In the genomic region with DNA sequence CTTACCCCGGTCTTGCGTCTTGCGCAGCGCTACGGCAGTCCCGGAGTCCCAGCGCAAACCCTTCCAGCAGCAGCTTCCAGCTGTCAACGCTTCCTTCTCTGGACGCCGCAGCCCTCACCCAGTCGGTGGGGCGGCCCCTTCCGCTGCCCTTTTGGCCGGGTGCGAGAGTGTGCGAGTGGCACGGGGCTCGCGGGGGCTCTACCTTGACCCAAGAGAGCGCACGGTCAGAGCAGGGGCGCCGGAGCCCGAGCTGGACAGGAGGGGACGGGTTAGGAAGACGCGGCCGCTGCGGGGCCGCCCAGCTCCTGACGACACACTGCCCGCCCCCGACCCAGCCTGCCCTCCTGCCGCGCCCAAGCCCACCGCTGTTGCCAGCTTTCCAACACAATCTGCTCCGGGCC, we compare ENCODE assay signal across 8 mouse cellular contexts. TPM values are rescaled to one million over a fixed set of nuclear protein-coding genes. Genes with fewer than 3 reads are reported as not detected.
DNase-seq lines count a peak whose midpoint lies in the region; ATAC-seq and TF ChIP-seq lines count a peak whose summit lies in the region.

No protein-coding gene starts in this region.

- H3K4me3 ChIP-seq in ES-Bruce4 (ENCODE audit: low read depth, low read length): peak overlapping the region; percentile 88
- H3K4me3 ChIP-seq in forebrain, embryonic 14.5 days (ENCODE audit: low read depth, low read length): peak overlapping the region; percentile 52

- 2% methylated on average over 29 of the region's 37 CpGs for WGBS in forebrain, embryonic 14.5 days

- H3K9me3 ChIP-seq in ES-Bruce4 (replicated peaks; ENCODE audit: control insufficient read depth, insufficient read depth, low read length, poor library complexity, severe bottlenecking): no peaks in the 10 kb centered on the region
- H3K9me3 ChIP-seq in forebrain, embryonic 14.5 days (replicated peaks; ENCODE audit: control insufficient read depth, low read length): no peaks in the 10 kb centered on the region

- no peaks in the 10 kb centered on the region for H3K36me3 ChIP-seq in ES-Bruce4 (ENCODE audit: control insufficient read depth, insufficient read depth, low read length, poor library complexity, severe bottlenecking)
- H3K36me3 ChIP-seq in forebrain, embryonic 14.5 days (ENCODE audit: control insufficient read depth, insufficient read depth, low read length): no peaks in the 10 kb centered on the region

- no peaks in the 10 kb centered on the region for H3K27me3 ChIP-seq in ES-Bruce4 (ENCODE audit: control insufficient read depth, insufficient read depth, low read length, poor library complexity, severe bottlenecking)
- peaks cover 29% of the 10 kb centered on the region for H3K27me3 ChIP-seq in forebrain, embryonic 14.5 days (replicated peaks; ENCODE audit: control insufficient read depth, insufficient read depth, low read length)

- ATAC-seq in forebrain, embryonic 14.5 days: no peak

- TF ChIP-seq POLR2A in ES-Bruce4 (IDR thresholded peaks at IDR 0.05; ENCODE audit: insufficient read depth, low read length): no peak
- TF ChIP-seq POLR2A in brain, embryonic 14.5 days (IDR thresholded peaks at IDR 0.05; ENCODE audit: borderline replicate concordance, extremely low read depth, insufficient read depth, insufficient read length, poor library complexity, severe bottlenecking): no peak

- H3K4me2 ChIP-seq in forebrain, embryonic 14.5 days (ENCODE audit: low read length): peak overlapping the region; percentile 93

- no peak for TF ChIP-seq EP300 in ES-Bruce4 (IDR thresholded peaks at IDR 0.05; ENCODE audit: insufficient read depth, low read depth, low read length)

- TF ChIP-seq CTCF in ES-Bruce4 (IDR thresholded peaks at IDR 0.05; ENCODE audit: low read depth, low read length): no peak
- TF ChIP-seq CTCF in brain, embryonic 14.5 days (IDR thresholded peaks at IDR 0.05; ENCODE audit: borderline replicate concordance, extremely low read depth, insufficient read depth, insufficient read length): no peak

- no peak overlapping the region for H3K27ac ChIP-seq in ES-Bruce4 (ENCODE audit: insufficient read depth, low read length)
- H3K27ac ChIP-seq in forebrain, embryonic 14.5 days (ENCODE audit: low read depth, low read length): no peak overlapping the region

- peak overlapping the region; percentile 83 for H3K9ac ChIP-seq in ES-Bruce4 (ENCODE audit: low read depth, poor library complexity, severe bottlenecking)
- peak overlapping the region; percentile 70 for H3K9ac ChIP-seq in forebrain, embryonic 14.5 days (ENCODE audit: low read length)

- no peaks in the 10 kb centered on the region for H3K4me1 ChIP-seq in ES-Bruce4 (ENCODE audit: control insufficient read depth, insufficient read depth, low read length)
- H3K4me1 ChIP-seq in forebrain, embryonic 14.5 days (ENCODE audit: control insufficient read depth, insufficient read depth, low read length): peaks cover 9% of the 10 kb centered on the region; the same call in 1 of the 2 replicates

- peak; percentile 57 for DNase-seq in brain, embryonic 14.5 days (ENCODE audit: low read depth)
- DNase-seq in forebrain, embryonic 14.5 days (ENCODE audit: low spot score): peak; percentile 47
- DNase-seq in heart, postnatal 14 days: peak; percentile 73 to 78
- DNase-seq in layer of hippocampus, postnatal 25 days (ENCODE audit: extremely low spot score in 1 of 2, low spot score in 1 of 2): peak; percentile 37 to 38
- DNase-seq in lung, postnatal 36 days: peak; percentile 67
- DNase-seq in right cerebral cortex, adult 2 months (ENCODE audit: low spot score in 2 of 2): peak; percentile 45 to 55
- peak; percentile 66 to 70 for DNase-seq in urinary bladder, postnatal 36 days (ENCODE audit: low spot score in 2 of 2)

- intact Hi-C loops in heart, postnatal 14 days (cut with DNase I): no loop called here

RNA-seq across cellular contexts. Expression of gene Dgka, which starts 0.9 kb away (rescaled TPM):
- 44.7 and 46.7 TPM in 2 replicates for polyA plus RNA-seq in ES-Bruce4 (2011; ENCODE audit: insufficient read depth, insufficient read length, low read depth, missing spikeins)
- polyA plus RNA-seq in brain, embryonic 14.5 days (2012; rRNA removed): 8.6 and 8.8 TPM in 2 replicates
- polyA plus RNA-seq in forebrain, embryonic 14.5 days (2014; fragmentation: Nextera tagmentation; extraction: Ambion mirVana): 3.8 and 4.5 TPM in 2 replicates
- total RNA-seq in heart, postnatal 14 days (2021): 10 to 100 TPM; 12.4 to 15.7 TPM
- total RNA-seq in layer of hippocampus, postnatal 25 days (2021): 1 to 10 TPM; 9.3 to 9.8 TPM

RNA-seq across cellular contexts. Expression of gene Pym1, which starts 3.9 kb away (rescaled TPM):
- 53.8 and 56.0 TPM in 2 replicates for polyA plus RNA-seq in ES-Bruce4 (2011; ENCODE audit: insufficient read depth, insufficient read length, low read depth, missing spikeins)
- polyA plus RNA-seq in brain, embryonic 14.5 days (2012; rRNA removed): 58.2 and 65.4 TPM in 2 replicates
- 48.4 and 55.4 TPM in 2 replicates for polyA plus RNA-seq in forebrain, embryonic 14.5 days (2014; fragmentation: Nextera tagmentation; extraction: Ambion mirVana)
- total RNA-seq in heart, postnatal 14 days (2021): 1 to 10 TPM; 8.5 to 9.0 TPM
- 10 to 100 TPM; 25.1 to 26.3 TPM for total RNA-seq in layer of hippocampus, postnatal 25 days (2021)

RNA-seq across cellular contexts. Expression of gene Cdk2, which starts 39.0 kb away (rescaled TPM):
- polyA plus RNA-seq in ES-Bruce4 (2011; ENCODE audit: insufficient read depth, insufficient read length, low read depth, missing spikeins): 81.4 and 82.7 TPM in 2 replicates
- polyA plus RNA-seq in brain, embryonic 14.5 days (2012; rRNA removed): 22.5 and 42.4 TPM in 2 replicates
- 41.0 and 43.8 TPM in 2 replicates for polyA plus RNA-seq in forebrain, embryonic 14.5 days (2014; fragmentation: Nextera tagmentation; extraction: Ambion mirVana)
- total RNA-seq in heart, postnatal 14 days (2021): 10 to 100 TPM; 18.9 to 19.9 TPM
- 1 to 10 TPM; 2.7 to 4.0 TPM for total RNA-seq in layer of hippocampus, postnatal 25 days (2021)

RNA-seq across cellular contexts. Expression of gene Pmel, which starts 39.8 kb away (rescaled TPM):
- polyA plus RNA-seq in ES-Bruce4 (2011; ENCODE audit: insufficient read depth, insufficient read length, low read depth, missing spikeins): 3.0 TPM in 2 replicates
- polyA plus RNA-seq in brain, embryonic 14.5 days (2012; rRNA removed): 1.1 and 1.5 TPM in 2 replicates
- polyA plus RNA-seq in forebrain, embryonic 14.5 days (2014; fragmentation: Nextera tagmentation; extraction: Ambion mirVana): 0.27 and 0.83 TPM in 2 replicates
- under 1 TPM; 0.66 to 0.93 TPM for total RNA-seq in heart, postnatal 14 days (2021)
- total RNA-seq in layer of hippocampus, postnatal 25 days (2021): under 1 TPM; 0.49 to 0.62 TPM

RNA-seq across cellular contexts. Expression of gene Mmp19, which starts 46.9 kb away (rescaled TPM):
- polyA plus RNA-seq in ES-Bruce4 (2011; ENCODE audit: insufficient read depth, insufficient read length, low read depth, missing spikeins): 0.46 and 1.5 TPM in 2 replicates
- polyA plus RNA-seq in brain, embryonic 14.5 days (2012; rRNA removed): 0.54 and 0.77 TPM in 2 replicates
- 0.37 and 0.62 TPM in 2 replicates for polyA plus RNA-seq in forebrain, embryonic 14.5 days (2014; fragmentation: Nextera tagmentation; extraction: Ambion mirVana)
- total RNA-seq in heart, postnatal 14 days (2021): 1 to 10 TPM; 4.5 to 5.8 TPM
- under 1 TPM; 0.54 to 0.81 TPM for total RNA-seq in layer of hippocampus, postnatal 25 days (2021)
